Mouse (Mus musculus) layer of hippocampus, adult 18-20 months (tissue): ENCODE data around the gene Ttc9b. TPM values are rescaled to one million over a fixed set of nuclear protein-coding genes. Genes with fewer than 3 reads are reported as not detected.
"Not testable (repeated sequence)": the region's sequence is repeated elsewhere in the genome, so short reads cannot be mapped to it uniquely, and the experiment has no call there.

Experiments
- DNase-seq, 2 experiments: peaks; one replicate each; pipeline ENCODE4 v3.0.0; 2022; ENCODE audit warnings: low spot score in 2 of 2
- total RNA-seq, 2 experiments: library from RNA; stranded (reverse); gene quantifications; 2 replicates each; pipeline ENCODE4 v1.2.3; 2021

Gene Ttc9b
- total RNA-seq, 2 experiments from 2014 or later: 45.3 to 45.7 TPM

- no peak for DNase-seq
These were observed 19.0 kb upstream of the Ttc9b start for GRCm38 (mm10) chr7:27634691-27635090.

DNA sequence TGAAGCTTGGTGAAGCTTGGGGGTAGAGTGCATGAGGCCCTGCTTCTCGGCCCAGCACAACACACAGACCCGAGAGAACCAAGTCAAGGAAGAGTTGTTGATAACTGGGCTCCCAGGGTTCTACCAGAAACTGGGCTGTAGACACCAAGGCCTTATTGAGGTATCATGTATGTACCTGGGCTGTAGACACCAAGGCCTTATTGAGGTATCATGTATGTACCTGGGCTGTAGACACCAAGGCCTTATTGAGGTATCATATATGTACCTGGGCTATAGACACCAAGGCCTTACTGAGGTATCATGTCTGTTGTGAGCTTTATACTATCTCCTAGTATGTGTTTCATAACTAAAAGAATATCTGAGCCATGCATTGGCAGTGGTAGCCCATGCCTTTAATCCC is 18.6 kb upstream of the Ttc9b start:
- DNase-seq: not testable (repeated sequence)

- no peak for DNase-seq
These were observed 9.2 kb upstream of the Ttc9b start for GRCm38 (mm10) chr7:27644471-27644870.

DNA sequence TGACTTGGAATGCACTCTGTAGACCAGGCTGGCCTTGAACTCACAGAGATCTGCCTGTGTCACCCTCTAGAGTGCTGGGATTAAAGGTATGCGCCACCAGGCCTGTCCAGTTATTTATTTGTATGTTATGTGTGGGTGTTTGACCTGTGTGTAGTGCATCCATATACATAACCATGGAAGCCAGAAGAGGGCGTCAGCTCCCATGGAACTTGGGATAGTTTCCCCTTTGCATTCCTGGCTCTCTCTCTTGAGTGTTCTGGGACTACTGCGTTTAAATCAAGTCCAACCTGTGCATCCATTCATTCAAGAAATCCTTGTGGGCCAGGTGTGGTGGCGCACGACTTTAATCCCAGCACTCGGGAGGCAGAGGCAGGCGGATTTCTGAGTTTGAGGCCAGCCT is 7.2 kb upstream of the Ttc9b start:
- DNase-seq: no peak

- no peak for DNase-seq
These were observed 6.3 kb upstream of the Ttc9b start for GRCm38 (mm10) chr7:27647281-27648002.

DNA sequence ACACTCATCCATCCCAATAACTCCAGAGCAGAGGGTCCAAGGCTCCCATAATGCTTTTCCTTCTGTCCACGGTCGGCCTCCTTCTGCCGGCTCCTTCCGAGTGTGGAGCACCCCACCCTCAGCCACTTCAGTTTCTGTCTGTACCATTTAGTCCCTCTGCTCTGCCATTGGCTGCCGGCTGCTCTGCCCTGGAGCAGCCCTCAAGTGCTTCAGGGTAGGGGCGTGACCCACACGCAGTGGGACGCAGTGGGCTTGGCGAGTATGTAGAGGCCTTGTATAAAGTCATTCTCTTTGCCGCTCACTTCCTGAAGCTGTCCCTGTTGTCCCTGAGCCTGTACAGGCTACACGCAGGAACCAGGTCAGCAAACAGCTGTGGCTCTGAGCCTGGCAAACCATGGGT is 4.0 kb upstream of the Ttc9b start:
- no peak for DNase-seq

DNA sequence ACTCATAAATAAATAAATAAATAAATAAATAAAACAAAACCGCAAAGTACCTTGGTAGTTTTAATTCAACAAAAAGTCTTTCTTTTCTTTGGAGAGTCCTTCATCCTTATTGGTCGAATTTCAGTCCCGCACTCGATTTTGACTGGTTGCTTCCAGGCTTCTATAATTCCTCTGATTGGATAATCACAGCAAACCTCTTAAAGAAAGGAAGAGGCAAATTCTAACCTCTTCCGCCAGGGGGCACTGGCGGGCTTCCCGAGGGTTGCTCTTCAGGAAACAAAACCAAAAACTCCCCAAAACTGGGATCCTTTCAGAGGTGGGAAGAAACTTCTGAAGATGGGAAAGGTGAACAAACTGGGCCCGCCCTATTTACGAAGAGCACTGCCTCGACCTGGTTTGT is 2.8 kb upstream of the Ttc9b start:
- peak; percentile 50 to 85 for DNase-seq

GRCm38 (mm10) chr7:27654607-27655276 is 1.0 kb downstream of the Ttc9b start:
- peak; percentile 35 to 79 for DNase-seq

- peak in 1 of 2 experiments; percentile 43 for DNase-seq
These were observed 1.8 kb downstream of the Ttc9b start for GRCm38 (mm10) chr7:27655545-27655944.

DNA sequence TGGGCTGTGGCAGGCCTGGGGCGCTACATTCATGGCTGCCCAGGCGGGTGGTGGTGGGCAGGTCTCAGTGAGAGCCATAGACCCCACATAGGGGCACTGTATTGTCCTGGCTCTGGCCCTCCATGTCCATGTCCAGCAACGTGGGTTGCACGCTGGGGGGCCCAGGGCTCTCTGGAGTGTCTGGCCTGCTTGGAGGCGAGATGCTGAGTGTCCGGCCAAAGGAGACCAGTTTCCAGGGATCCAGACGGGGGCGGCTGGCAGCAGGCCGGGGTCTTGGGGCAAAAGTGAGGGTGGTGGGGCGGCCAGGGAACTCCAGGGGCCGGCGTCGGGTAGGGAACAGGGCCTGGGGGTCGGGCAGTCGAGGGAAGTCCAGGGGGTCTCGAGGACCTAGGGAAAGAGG is 2.9 kb downstream of the Ttc9b start:
- no peak for DNase-seq

DNA sequence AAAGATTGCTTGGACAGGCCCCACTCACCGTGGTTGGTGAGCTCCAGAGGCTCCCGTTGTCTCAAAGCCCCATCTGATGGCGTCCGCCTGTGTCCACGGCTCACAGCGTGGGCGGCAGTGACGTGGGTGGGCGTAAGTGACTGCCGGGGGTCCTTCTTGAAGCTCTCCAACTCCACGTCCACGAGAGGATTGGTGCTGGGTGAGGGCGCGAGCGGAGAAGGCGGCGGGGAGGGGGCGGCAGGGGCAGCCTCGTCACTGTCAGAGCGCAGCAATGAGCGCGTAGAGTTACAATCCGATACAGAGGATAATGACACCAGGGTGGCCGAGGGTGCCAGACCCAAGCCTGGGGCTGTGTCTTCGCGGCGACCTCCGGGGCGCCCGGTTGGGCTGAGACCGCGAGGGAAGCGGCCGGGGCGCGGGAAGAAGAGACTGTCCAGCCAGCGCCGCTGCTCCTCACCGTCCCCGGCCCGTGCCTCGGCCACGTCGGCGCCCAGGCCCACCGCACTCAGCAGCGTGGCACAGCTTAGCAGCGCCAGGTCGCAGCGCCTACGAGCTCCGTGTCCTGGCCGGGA is 4.2 kb downstream of the Ttc9b start:
- no peak for DNase-seq

- no peak for DNase-seq
These were observed 5.3 kb downstream of the Ttc9b start for GRCm38 (mm10) chr7:27658712-27659663.

DNA sequence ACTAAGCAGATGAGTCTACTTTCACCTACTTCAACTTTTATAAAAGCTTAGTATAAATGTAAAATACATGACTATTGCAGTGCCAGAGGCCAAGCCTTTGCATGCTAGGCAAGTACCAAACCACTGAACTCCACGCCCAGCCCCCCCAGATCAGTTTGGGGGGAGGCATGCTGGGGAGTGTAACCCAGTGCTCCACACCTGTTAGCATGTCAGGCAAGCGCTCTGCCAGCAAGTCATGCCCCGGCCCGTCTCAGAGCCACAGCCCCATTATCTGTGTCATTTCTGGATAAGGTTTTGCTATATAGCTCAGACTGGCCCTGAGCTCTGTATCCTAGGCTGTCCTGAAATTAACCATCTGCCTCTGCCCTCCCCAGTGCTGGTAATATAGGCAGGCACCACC is 8.3 kb downstream of the Ttc9b start:
- DNase-seq: no peak

DNA sequence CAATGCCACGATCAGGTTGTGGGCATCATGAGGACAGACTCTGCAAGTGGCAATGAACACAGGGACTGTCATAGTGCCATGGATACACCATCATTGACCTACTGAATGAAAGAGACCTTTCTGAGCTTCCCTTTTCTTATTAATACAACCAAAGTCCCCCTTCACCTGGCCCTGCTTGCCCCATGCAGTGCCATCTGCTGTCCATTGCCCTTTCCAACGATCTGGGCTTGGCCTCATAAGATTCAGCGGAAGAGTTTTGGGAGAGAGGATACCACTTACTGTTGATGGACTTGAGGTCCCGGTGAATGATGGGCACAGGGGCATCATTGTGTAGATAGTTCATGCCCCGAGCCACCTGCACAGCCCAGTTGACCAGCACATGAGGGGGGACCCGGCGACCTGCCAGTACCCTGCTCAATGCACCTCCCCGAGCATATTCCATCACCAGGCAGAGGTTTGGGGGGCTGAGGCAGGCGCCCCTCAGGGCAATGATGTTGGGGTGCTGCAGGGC is 19.4 kb downstream of the Ttc9b start:
- DNase-seq: no peak

- DNase-seq: no peak
These were observed 19.9 kb downstream of the Ttc9b start for GRCm38 (mm10) chr7:27673575-27674131.

DNA sequence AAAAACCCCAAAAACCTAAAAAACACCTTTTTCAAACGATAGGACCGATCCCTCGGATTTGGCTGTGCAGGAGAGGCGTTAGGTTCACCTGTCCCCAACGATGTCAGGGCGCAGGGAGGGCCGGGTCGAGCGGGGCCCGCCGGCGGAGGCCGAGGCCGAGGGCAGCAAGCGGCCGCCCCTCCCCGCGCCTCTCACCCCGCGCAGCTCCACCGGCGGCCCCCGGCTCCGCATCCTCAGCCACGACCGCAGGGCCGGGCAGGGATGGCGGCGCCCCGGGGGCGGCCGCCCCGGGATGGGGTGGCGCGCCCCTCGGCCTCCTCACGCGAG is 20.4 kb downstream of the Ttc9b start:
- no peak for DNase-seq

DNA sequence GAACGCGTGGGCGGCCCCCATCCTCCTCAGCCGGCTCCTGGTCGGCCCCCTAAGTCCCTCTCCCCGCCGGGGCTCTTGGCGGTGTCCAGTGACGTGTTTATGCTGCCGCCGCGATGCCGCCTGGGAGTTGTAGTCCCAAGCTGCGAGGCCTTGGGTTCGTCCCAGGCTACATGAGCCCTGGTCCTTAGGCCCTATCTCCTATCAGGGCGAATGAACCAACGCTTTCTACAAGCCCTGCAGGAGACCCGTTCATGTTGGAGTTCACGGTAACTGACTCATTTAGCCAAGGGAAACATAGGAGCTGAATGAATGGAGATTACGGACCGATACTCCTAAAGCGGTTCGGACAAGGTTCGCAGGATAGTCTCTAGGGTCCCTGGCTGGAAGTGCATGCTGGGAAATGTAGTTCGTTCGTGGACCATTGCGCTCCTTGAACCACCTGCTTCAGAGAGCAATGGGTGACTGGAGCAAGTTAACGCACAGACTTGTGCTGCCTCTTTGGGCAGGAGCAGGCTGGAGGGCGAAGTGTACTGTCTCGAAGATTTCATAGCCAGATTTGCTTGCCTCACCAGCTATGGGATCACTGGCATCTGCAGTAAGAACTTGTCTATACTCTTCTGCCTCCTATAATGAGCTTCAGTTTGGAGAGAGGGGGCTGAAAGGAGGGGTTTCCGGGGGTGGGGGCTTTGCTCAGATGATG is 21.0 kb downstream of the Ttc9b start, which contains the start of gene Map3k10:
Gene Map3k10, minus strand, starts transcription at position 77 of the 700 bp plus-strand sequence.
- DNase-seq: peak; percentile 94 to 97

DNA sequence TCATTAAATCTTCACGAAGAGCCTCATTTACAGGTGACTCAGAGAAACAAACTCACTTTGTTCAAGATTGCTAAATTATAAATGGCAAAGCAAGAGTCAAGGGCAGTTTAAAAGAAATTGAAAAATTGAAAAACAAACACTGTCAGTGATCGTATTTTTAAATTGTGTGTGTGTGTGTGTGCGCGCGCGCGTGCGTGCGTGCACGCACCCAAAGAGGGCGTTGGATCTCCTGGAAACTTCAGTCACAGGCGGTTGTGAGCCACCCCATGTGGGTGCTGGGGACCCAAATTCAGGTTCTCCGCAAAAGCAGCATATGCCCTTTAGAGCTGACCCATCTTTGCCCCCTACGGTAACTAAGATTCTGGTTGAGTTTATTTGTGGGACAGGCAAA is 21.5 kb downstream of the Ttc9b start:
- DNase-seq: no peak

DNA sequence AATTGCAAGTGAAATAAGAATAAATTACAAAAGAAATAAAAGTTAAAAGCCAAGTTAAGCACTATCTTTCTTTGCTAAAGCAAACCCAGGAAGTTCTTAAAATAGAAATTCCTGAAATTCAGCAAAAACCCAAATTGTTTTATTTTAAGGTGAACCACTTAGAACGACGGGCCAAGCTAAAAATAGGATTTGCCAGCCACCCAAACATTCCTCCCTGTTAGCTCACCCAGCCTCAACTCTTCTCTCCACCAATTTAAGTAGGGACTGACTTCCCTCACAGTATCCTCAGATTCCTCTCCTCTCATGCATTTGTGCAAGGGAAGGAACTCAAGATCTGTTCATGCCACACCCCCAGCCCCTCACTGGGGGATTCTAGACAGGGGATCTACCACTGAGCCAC is 29.5 kb downstream of the Ttc9b start:
- no peak for DNase-seq

DNA sequence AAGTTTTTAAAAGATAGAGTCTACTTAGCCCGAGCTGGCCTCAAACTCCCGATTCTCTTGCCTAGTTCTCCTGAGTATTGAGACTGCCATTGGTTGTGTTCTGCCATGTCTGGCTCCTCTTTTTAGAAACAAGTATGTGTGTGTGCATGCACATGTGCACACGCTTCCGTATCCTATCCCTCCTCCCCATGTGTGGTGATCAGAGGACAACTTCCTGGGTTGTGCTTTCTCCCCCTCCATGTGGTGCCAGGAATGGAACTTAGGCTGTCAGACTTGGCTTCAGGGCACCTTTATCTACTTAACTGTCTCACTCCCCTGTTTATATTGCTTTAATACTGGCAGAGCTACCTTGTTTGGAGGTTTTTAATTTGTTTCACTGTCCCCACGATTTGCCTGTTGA is 31.5 kb downstream of the Ttc9b start:
- no peak for DNase-seq
